Mouse (Mus musculus): ENCODE results near the gene Hmgn1. TPM values are rescaled to one million over a fixed set of nuclear protein-coding genes. Genes with fewer than 3 reads are reported as not detected.

The Hmgn1 gene
- polyA plus RNA-seq (2017; shearing (Covaris generic)): 173 TPM

GRCm38 (mm10) chr16:96127657-96128344 is at the start of gene Hmgn1:
TSS of gene Hmgn1 (minus strand) at chr16:96127729.

DNA sequence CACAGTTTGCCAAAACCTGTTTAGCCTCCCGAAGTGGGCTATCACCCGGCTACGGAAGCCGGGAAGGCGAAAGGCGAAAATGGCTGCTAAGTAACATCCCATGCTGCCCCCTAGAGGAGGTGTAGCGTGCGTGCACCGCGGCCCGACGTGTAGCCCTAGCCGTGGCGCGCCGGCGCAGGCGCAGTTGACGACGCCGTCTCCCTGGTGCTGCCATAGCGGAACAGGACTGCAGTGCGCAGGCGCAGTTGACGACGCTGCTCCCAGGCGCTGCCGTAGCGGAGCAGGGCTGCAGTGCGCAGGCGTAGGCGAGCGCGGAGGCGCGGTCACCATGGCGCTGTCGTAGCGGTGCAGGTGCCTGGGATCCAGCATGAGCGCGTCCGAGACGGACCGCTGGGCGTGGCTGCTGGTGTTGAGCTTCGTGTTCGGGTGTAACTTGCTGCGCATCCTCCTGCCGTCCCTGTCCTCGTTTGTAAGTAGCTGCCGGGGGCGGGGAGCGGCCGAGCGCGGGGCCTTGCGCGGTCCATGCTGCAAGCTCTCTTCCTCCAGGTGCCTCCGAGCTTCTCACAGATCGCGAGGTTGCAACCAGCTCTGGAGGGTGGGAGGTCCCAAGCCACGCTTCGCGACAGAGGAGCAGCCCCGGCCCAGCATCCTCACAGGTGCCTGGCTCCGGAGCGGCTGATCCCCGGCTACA is 17.7 kb upstream of the Hmgn1 start, which contains the start of gene Wrb:
Gene Wrb, plus strand, starts transcription at position 298 of the 691 bp plus-strand sequence.

GRCm38 (mm10) chr16:96082301-96083178 is 45.0 kb downstream of the Hmgn1 start, which contains the start of gene Brwd1:
TSS of gene Brwd1 (minus strand) at chr16:96082526.

Other genes starting within 250 kb of the Hmgn1 start
- gene Psmg1, start 136.8 kb downstream of the Hmgn1 start, polyA plus RNA-seq (2017; shearing (Covaris generic)): 35.9 TPM
- gene Brwd1, start 45.2 kb downstream of the Hmgn1 start, polyA plus RNA-seq (2017; shearing (Covaris generic)): 91.5 TPM
- 9.6 TPM for gene Wrb, start 17.7 kb upstream of the Hmgn1 start, polyA plus RNA-seq (2017; shearing (Covaris generic))
- not detected for gene Lca5l, start 64.5 kb upstream of the Hmgn1 start, polyA plus RNA-seq (2017; shearing (Covaris generic))
- gene Sh3bgr, start 72.7 kb upstream of the Hmgn1 start, polyA plus RNA-seq (2017; shearing (Covaris generic)): not detected
- gene B3galt5, start 108.1 kb upstream of the Hmgn1 start, polyA plus RNA-seq (2017; shearing (Covaris generic)): not detected

Measured in naive thymus-derived CD4-positive, alpha-beta T cell, adult 5 months (primary cell).